Mouse (Mus musculus) hindbrain, embryonic 14.5 days (tissue): ENCODE measurements at regions not wholly inside any gene's neighbourhood (a gene's known extent, or its start where the extent isn't known, plus 50 kb on each side); places are given as distances from the start of the nearest gene placed in this dataset.
A peak's percentile ranks its signal among the peaks of the same experiment; 100 is the strongest.

Experiments used
- ATAC-seq: fragments of 200-750 bp; cut with Nextera tagmentation; 2 replicates; pipeline ENCODE4 v1.8.0; 2017; ENCODE audit warnings: moderate number of reproducible peaks, mild to moderate bottlenecking, moderate TSS enrichment, moderate library complexity; ENCODE audit not compliant: low FRiP score
- DNase-seq: peaks from one replicate; pipeline ENCODE4 v3.0.0-alpha.2; 2015; ENCODE audit warnings: low spot score
- H3K27ac ChIP-seq: fragments of 300-500 bp; sonication (generic); 2 replicates; pipeline ENCODE4 v1.5.1; 2014; ENCODE audit warnings: mild to moderate bottlenecking, moderate library complexity
- H3K27me3 ChIP-seq: fragments of 300-500 bp; sonication (generic); 2 replicates; pipeline ENCODE4 v1.6.1; 2014; ENCODE audit warnings: mild to moderate bottlenecking, low read length, mixed read lengths; ENCODE audit not compliant: control insufficient read depth, insufficient read depth
- H3K36me3 ChIP-seq: fragments of 300-500 bp; sonication (generic); replicated peaks from 2 replicates; pipeline ENCODE4 v1.6.1; 2014; ENCODE audit not compliant: control insufficient read depth, insufficient read depth
- H3K4me1 ChIP-seq: fragments of 300-500 bp; sonication (generic); replicated peaks from 2 replicates; pipeline ENCODE4 v1.6.1; 2014; ENCODE audit warnings: antibody characterized with exemption, low read length, mixed read lengths; ENCODE audit not compliant: control insufficient read depth, insufficient read depth
- H3K4me2 ChIP-seq: fragments of 300-500 bp; sonication (generic); replicated peaks from 2 replicates; pipeline ENCODE4 v1.6.1; 2014; ENCODE audit warnings: mild to moderate bottlenecking, moderate library complexity
- H3K4me3 ChIP-seq: fragments of 300-500 bp; sonication (generic); replicated peaks from 2 replicates; pipeline ENCODE4 v1.5.1; 2014; ENCODE audit warnings: mild to moderate bottlenecking, low read length
- H3K9ac ChIP-seq: fragments of 300-500 bp; sonication (generic); 2 replicates; pipeline ENCODE4 v1.6.1; 2014
- H3K9me3 ChIP-seq: fragments of 300-500 bp; sonication (generic); 2 replicates; pipeline ENCODE4 v1.6.1; 2016; ENCODE audit warnings: low read length; ENCODE audit not compliant: control insufficient read depth
- WGBS: fragments of 180-500 bp; shearing (Covaris S2); extraction: QIAGEN DNeasy Blood & Tissue Kit; methylation state at CpG from one replicate; pipeline ENCODE4 v1.1.7; 2014; 5-methylcytosine and 5-hydroxymethylcytosine counted together

GRCm38 (mm10) chr9:85985671-85986070, 143.5 kb downstream of the Tpbg start:
- Histone ChIP-seq H3K9ac (no peak overlapping the region), H3K9me3 (no peaks in the 10 kb centered on the region), H3K4me1 (no peaks in the 10 kb centered on the region), H3K4me3 (no peak overlapping the region), H3K4me2 (no peak overlapping the region), H3K27ac (no peak overlapping the region), H3K27me3 (no peaks in the 10 kb centered on the region), H3K36me3 (no peaks in the 10 kb centered on the region)
- no peak for ATAC-seq
- DNase-seq: no peak
- 64% methylated on average over 5 of the region's 5 CpGs for WGBS

- Histone ChIP-seq H3K9ac (no peak overlapping the region), H3K36me3 (no peaks in the 10 kb centered on the region), H3K9me3 (no peaks in the 10 kb centered on the region), H3K4me2 (no peak overlapping the region), H3K4me3 (no peak overlapping the region), H3K27me3 (no peaks in the 10 kb centered on the region), H3K27ac (no peak overlapping the region), H3K4me1 (no peaks in the 10 kb centered on the region)
- DNase-seq (no peak), ATAC-seq (no peak)
- 68% methylated on average over 2 of the region's 2 CpGs for WGBS
Observed at GRCm38 (mm10) chr9:85986142-85986541, 144.0 kb downstream of the Tpbg start.

- Histone ChIP-seq H3K4me3 (no peak overlapping the region), H3K9me3 (no peaks in the 10 kb centered on the region), H3K36me3 (no peaks in the 10 kb centered on the region), H3K4me2 (no peak overlapping the region), H3K9ac (no peak overlapping the region), H3K4me1 (no peaks in the 10 kb centered on the region), H3K27me3 (no peaks in the 10 kb centered on the region), H3K27ac (no peak overlapping the region)
- ATAC-seq: peak; percentile 64; the same call in 1 of the 2 replicates
- WGBS: 41% methylated on average over 2 of the region's 2 CpGs
- no peak for DNase-seq
Observed at GRCm38 (mm10) chr9:86002996-86003395, 160.8 kb downstream of the Tpbg start.

GRCm38 (mm10) chr9:86011661-86012060, 169.5 kb downstream of the Tpbg start:
- ATAC-seq (no peak), DNase-seq (no peak)
- no peak overlapping the region for H3K4me3 ChIP-seq
- WGBS: 63% methylated on average over 2 of the region's 2 CpGs
- H3K4me1 ChIP-seq: no peaks in the 10 kb centered on the region
- no peak overlapping the region for H3K27ac ChIP-seq
- no peaks in the 10 kb centered on the region for H3K9me3 ChIP-seq
- H3K27me3 ChIP-seq: no peaks in the 10 kb centered on the region
- H3K4me2 ChIP-seq: no peak overlapping the region
- no peak overlapping the region for H3K9ac ChIP-seq
- H3K36me3 ChIP-seq: no peaks in the 10 kb centered on the region

GRCm38 (mm10) chr9:86015841-86016240, 173.7 kb downstream of the Tpbg start:
- ATAC-seq (no peak), DNase-seq (no peak)
- Histone ChIP-seq H3K27me3 (no peaks in the 10 kb centered on the region), H3K9me3 (no peaks in the 10 kb centered on the region), H3K4me1 (0 out of 2 replicates have a peak, but pooled peaks cover 6% of the 10 kb centered on the region), H3K4me2 (no peak overlapping the region), H3K4me3 (no peak overlapping the region), H3K36me3 (no peaks in the 10 kb centered on the region), H3K9ac (no peak overlapping the region), H3K27ac (no peak overlapping the region)
- 77% methylated on average over 4 of the region's 4 CpGs for WGBS

- 70% methylated on average over 6 of the region's 6 CpGs for WGBS
- peak overlapping the region; percentile 32; the same call in 1 of the 2 replicates for H3K27ac ChIP-seq
- ATAC-seq: no peak
Observed at GRCm38 (mm10) chr9:86020133-86020532, 178.0 kb downstream of the Tpbg start.

GRCm38 (mm10) chr9:86020765-86021164, 178.6 kb downstream of the Tpbg start:
- DNase-seq: peak; percentile 70
- WGBS: 35% methylated on average over 4 of the region's 4 CpGs

More at GRCm38 (mm10) chr9:86020133-86020532, 178.0 kb downstream of the Tpbg start:
- DNase-seq: no peak
- no peaks in the 10 kb centered on the region for H3K27me3 ChIP-seq
- H3K9me3 ChIP-seq: no peaks in the 10 kb centered on the region
- H3K4me2 ChIP-seq: no peak overlapping the region
- 0 out of 2 replicates have a peak, but pooled peaks cover 6% of the 10 kb centered on the region for H3K4me1 ChIP-seq
- H3K4me3 ChIP-seq: no peak overlapping the region
- no peaks in the 10 kb centered on the region for H3K36me3 ChIP-seq
- no peak overlapping the region for H3K9ac ChIP-seq

GRCm38 (mm10) chr9:86030738-86031137, 188.6 kb downstream of the Tpbg start:
- no peaks in the 10 kb centered on the region for H3K36me3 ChIP-seq
- no peak overlapping the region for H3K27ac ChIP-seq
- 61% methylated on average over 5 of the region's 5 CpGs for WGBS
- no peak for ATAC-seq
- H3K9me3 ChIP-seq: no peaks in the 10 kb centered on the region
- no peak overlapping the region for H3K4me2 ChIP-seq
- H3K4me1 ChIP-seq: no peaks in the 10 kb centered on the region
- H3K4me3 ChIP-seq: no peak overlapping the region
- no peak for DNase-seq
- H3K27me3 ChIP-seq: no peaks in the 10 kb centered on the region
- H3K9ac ChIP-seq: no peak overlapping the region

More at GRCm38 (mm10) chr9:86020765-86021164, 178.6 kb downstream of the Tpbg start:
- Histone ChIP-seq H3K36me3 (no peaks in the 10 kb centered on the region), H3K4me2 (no peak overlapping the region), H3K4me1 (0 out of 2 replicates have a peak, but pooled peaks cover 6% of the 10 kb centered on the region), H3K27ac (no peak overlapping the region), H3K9ac (no peak overlapping the region), H3K9me3 (no peaks in the 10 kb centered on the region), H3K4me3 (no peak overlapping the region), H3K27me3 (no peaks in the 10 kb centered on the region)
- peak; percentile 83 for ATAC-seq

GRCm38 (mm10) chr9:86044098-86044497, 201.9 kb downstream of the Tpbg start:
- ATAC-seq: no peak
- Histone ChIP-seq H3K36me3 (no peaks in the 10 kb centered on the region), H3K9me3 (no peaks in the 10 kb centered on the region), H3K4me1 (no peaks in the 10 kb centered on the region), H3K4me3 (no peak overlapping the region), H3K9ac (no peak overlapping the region), H3K4me2 (no peak overlapping the region), H3K27me3 (no peaks in the 10 kb centered on the region), H3K27ac (no peak overlapping the region)
- 54% methylated on average over 4 of the region's 4 CpGs for WGBS
- no peak for DNase-seq

- Histone ChIP-seq H3K4me3 (no peak overlapping the region), H3K27ac (no peak overlapping the region), H3K9ac (no peak overlapping the region), H3K9me3 (no peaks in the 10 kb centered on the region), H3K4me2 (no peak overlapping the region), H3K27me3 (no peaks in the 10 kb centered on the region), H3K4me1 (peaks cover 5% of the 10 kb centered on the region; the same call in 1 of the 2 replicates), H3K36me3 (no peaks in the 10 kb centered on the region)
- ATAC-seq (no peak), DNase-seq (no peak)
- WGBS: 87% methylated on average over 4 of the region's 4 CpGs
Observed at GRCm38 (mm10) chr9:86058116-86058515, 215.9 kb downstream of the Tpbg start.
